Mouse (Mus musculus) G1E (cell line): Measurements from ENCODE around the gene Pip5k1c.

Experiments used
- CTCF ChIP-seq: IDR thresholded peaks from 2 replicates; pipeline ENCODE4 v1.5.1; 2012; ENCODE audit warnings: low read depth, low read length, inconsistent platforms, mixed read lengths
- TAL1 ChIP-seq: conservative IDR thresholded peaks from 2 replicates; pipeline ENCODE4 v1.6.1; 2012; ENCODE audit warnings: low read depth, low read length, inconsistent platforms, mixed read lengths

- TF ChIP-seq CTCF (no peak), TAL1 (no peak)
These were observed 27.2 kb downstream of the Pip5k1c start for GRCm38 (mm10) chr10:81319741-81320549.
